Mouse (Mus musculus) embryonic facial prominence, embryonic 12.5 days (tissue): ENCODE results near the gene Hoxd13. TPM values are rescaled to one million over a fixed set of nuclear protein-coding genes. Genes with fewer than 3 reads are reported as not detected.

Experiments
- ATAC-seq: fragments of 200-750 bp; cut with Nextera tagmentation; 2 replicates; pipeline ENCODE4 v1.8.0; 2017; ENCODE audit not compliant: insufficient number of reproducible peaks, insufficient read depth, low FRiP score, low TSS enrichment
- H3K27ac ChIP-seq: fragments of 300-500 bp; sonication (generic); 2 replicates; pipeline ENCODE4 v1.5.1; 2016; ENCODE audit warnings: mild to moderate bottlenecking
- H3K27me3 ChIP-seq: fragments of 300-500 bp; sonication (generic); 2 replicates; pipeline ENCODE4 v1.6.1; 2016; ENCODE audit warnings: mild to moderate bottlenecking, moderate library complexity
- H3K36me3 ChIP-seq: fragments of 300-500 bp; sonication (generic); 2 replicates; pipeline ENCODE4 v1.6.1; 2016; ENCODE audit warnings: mild to moderate bottlenecking
- H3K4me1 ChIP-seq: fragments of 300-500 bp; sonication (generic); 2 replicates; pipeline ENCODE4 v1.6.1; 2016
- H3K4me2 ChIP-seq: fragments of 300-500 bp; sonication (generic); replicated peaks from 2 replicates; pipeline ENCODE4 v1.6.1; 2016; ENCODE audit warnings: mild to moderate bottlenecking, moderate library complexity
- H3K4me3 ChIP-seq: fragments of 300-500 bp; sonication (generic); 2 replicates; pipeline ENCODE4 v1.5.1; 2016; ENCODE audit warnings: mild to moderate bottlenecking
- H3K9ac ChIP-seq: fragments of 300-500 bp; sonication (generic); 2 replicates; pipeline ENCODE4 v1.6.1; 2016; ENCODE audit warnings: mild to moderate bottlenecking, moderate library complexity
- H3K9me3 ChIP-seq: fragments of 300-500 bp; sonication (generic); 2 replicates; pipeline ENCODE4 v1.6.1; 2016; ENCODE audit warnings: mild to moderate bottlenecking, moderate library complexity
- WGBS: fragments of 180-500 bp; shearing (Covaris S2); methylation state at CpG from one replicate; pipeline ENCODE4 v1.1.7; 2016; 5-methylcytosine and 5-hydroxymethylcytosine counted together
- polyA plus RNA-seq: library from polyadenylated mRNA; unstranded; fragments of >200 nt; fragmentation: Nextera tagmentation; extraction: Ambion mirVana; gene quantifications from 2 replicates; pipeline ENCODE4 v1.2.1, GENCODE M21; 2016

The Hoxd13 gene
- polyA plus RNA-seq, 1 experiment from 2014 or later: not detected

DNA sequence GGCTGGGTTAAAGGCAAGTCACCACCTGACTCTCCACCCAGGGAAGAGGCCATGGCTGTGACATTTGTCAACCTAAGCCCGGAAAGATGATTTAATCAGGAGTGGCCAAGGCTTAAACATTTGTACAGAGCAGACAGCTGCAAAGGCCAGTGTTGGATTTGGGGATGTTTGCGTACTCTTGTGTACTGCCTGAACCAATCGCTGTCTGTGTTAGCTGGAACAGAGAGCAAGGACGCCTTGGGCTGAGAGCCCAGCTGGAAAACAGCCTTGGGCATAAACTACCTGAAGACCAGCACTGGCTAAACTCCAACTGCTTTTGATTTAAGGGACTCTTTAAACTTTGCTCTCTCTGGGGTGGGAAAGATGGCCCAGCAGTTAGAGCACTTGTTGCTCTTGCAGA lies 40.6 kb downstream of the Hoxd13 start:
- ATAC-seq: no peak

DNA sequence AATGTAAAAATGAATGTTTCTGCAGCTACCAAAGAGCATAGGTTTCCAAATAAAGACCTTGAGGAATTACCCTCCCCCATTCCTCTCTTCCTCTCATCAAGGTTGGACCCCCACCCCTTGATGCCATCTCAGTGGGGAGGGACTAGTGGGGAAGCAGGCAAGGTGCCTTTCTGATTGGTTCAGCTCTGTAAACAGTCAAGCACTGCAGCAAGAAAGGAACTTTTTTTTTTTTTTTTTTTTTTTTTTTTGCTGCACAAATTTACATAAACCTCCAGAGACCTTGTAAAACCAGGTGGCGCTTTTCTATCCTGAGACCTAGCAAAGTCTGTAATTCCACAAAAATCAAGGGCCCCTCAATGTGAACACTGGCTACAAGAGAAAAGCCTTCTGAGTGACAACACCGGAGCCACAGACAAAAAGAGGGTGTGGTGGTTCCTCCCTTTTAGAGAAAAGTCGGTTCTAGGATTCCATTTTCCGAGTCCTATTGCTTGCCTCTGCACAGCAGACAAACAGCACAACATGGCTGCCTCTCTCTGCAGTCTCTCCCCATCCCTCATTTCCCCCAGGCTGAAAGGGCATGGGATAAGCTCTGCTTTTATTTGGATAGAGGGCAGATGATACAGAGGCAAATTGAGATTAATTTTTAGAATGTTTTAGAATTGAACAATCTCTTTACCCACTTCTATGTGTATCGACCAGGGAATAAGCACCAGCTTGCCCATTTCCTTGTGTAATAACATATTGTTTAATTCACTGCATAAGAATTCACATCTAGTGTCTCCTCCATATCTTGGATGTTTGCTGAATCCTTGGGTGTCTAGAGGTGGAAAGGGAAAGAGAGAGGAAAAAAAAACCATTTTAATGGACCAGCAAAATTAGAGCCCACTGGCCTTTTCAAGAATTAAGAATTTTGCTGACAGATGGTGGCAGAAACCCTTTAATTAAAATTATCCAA lies 41.6 kb downstream of the Hoxd13 start:
- no peak overlapping the region for H3K4me3 ChIP-seq
- WGBS: 5% methylated on average over 5 of the region's 5 CpGs
- no peaks in the 10 kb centered on the region for H3K9me3 ChIP-seq
- no peak overlapping the region for H3K4me2 ChIP-seq
- H3K9ac ChIP-seq: no peak overlapping the region
- ATAC-seq: no peak
- peaks cover 92% of the 10 kb centered on the region for H3K27me3 ChIP-seq
- H3K4me1 ChIP-seq: 0 out of 2 replicates have a peak, but pooled peaks cover 3% of the 10 kb centered on the region
- no peak overlapping the region for H3K27ac ChIP-seq
- no peaks in the 10 kb centered on the region for H3K36me3 ChIP-seq

More for the DNA sequence above, 40.6 kb downstream of the Hoxd13 start:
- no peak overlapping the region for H3K4me3 ChIP-seq
- H3K9me3 ChIP-seq: no peaks in the 10 kb centered on the region
- H3K4me2 ChIP-seq: no peak overlapping the region
- H3K27me3 ChIP-seq: peaks cover 92% of the 10 kb centered on the region
- no peak overlapping the region for H3K9ac ChIP-seq
- 0 out of 2 replicates have a peak, but pooled peaks cover 3% of the 10 kb centered on the region for H3K4me1 ChIP-seq
- WGBS: 6% methylated on average over 4 of the region's 4 CpGs
- no peak overlapping the region for H3K27ac ChIP-seq
- H3K36me3 ChIP-seq: no peaks in the 10 kb centered on the region

DNA sequence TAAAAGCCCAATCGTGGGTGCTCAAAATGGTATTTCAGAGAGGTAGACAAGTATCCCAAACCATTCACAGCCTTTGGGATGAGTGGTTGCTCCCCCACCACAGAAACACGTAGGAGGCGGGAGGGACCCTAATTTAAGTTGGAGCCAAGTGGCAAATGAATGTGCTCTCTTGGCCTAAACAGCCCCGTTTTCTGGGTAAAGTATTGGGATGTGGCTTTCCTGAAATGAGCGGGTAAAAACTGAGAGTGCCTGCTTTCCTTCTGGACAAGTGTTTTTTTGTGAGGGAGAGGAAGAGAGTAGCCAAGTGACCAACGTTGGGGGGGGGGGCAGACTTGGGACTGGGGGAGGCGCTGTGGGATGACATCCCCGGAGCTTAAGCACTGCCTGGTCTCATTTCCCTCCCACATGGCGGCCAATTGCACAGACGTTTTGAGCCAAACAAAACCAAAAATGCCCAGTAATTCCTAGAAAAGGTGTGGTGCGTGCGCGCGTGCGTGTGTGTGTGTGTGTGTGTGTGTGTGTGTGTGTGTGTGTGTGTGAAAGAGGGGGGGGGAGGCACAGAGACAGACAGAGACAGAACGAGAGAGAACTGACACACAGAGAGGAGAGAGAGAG lies 42.9 kb downstream of the Hoxd13 start:
- Histone ChIP-seq H3K4me3 (no peak overlapping the region), H3K27me3 (peaks cover 94% of the 10 kb centered on the region), H3K4me1 (no peaks in the 10 kb centered on the region), H3K36me3 (no peaks in the 10 kb centered on the region), H3K9ac (no peak overlapping the region), H3K4me2 (no peak overlapping the region), H3K9me3 (no peaks in the 10 kb centered on the region), H3K27ac (no peak overlapping the region)
- no peak for ATAC-seq
- WGBS: 1% methylated on average over 16 of the region's 16 CpGs

DNA sequence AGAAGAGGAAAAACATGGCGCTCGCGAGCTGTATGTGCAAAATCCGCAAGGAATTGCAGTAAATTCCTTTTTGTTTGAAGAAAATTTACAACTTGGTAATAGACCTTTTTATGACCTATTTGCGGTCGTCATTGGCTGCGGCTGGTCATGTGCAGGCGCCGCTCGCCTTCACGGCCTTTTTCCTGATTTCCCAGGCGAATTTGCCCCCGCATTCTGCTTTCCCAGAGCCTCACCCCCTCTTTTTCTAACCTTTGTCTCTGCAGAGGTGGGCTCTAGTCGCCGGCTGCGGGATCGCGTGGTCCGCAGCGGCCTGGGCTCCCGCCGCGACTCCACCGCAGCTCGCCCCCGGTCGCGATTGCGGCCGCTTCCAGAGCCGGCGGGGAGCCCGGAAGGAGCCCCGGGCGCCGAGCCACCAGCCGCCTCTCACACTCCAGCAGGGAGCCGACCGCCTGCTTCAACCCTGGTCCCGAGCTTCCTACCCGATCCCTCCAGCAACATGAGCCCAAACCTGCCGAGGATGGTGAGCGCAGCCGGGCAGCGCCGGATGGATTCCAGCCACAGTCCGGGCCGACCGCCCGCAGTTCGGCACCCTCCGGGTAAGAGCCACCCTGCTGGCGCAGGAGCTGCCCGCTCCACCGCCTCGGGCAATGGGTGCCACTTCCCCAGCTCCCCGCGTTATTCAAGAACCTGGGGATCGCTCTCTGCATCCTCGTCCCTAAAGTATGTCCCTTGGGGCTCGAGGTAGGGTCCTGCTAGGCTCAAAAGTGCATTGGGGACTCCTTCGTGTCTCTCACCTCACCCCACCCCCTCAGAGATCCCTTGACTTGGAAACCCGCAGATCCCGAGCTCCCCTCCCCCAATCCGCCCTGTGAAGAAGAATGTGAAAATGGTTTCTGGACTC lies 43.9 kb downstream of the Hoxd13 start, which contains the start of the genes Hoxd3 and Hoxd4:
TSS of gene Hoxd3 (plus strand) at position 207 of the 901 bp plus-strand sequence.
TSS of gene Hoxd4 (plus strand) at position 209 of the 901 bp plus-strand sequence.
- no peak for ATAC-seq
- no peaks in the 10 kb centered on the region for H3K4me1 ChIP-seq
- under 1% methylated on average over 65 of the region's 65 CpGs for WGBS
- H3K9me3 ChIP-seq: no peaks in the 10 kb centered on the region
- H3K4me3 ChIP-seq: peak within 1 kb of the TSS; percentile 30
- no peak within 1 kb of the TSS for H3K27ac ChIP-seq
- peak within 1 kb of the TSS; percentile 34; the same call in 1 of the 2 replicates for H3K9ac ChIP-seq
- H3K27me3 ChIP-seq: peaks cover 95% of the 10 kb centered on the region
- peak within 1 kb of the TSS; percentile 44 for H3K4me2 ChIP-seq
- H3K36me3 ChIP-seq: no peaks in the 10 kb centered on the region

DNA sequence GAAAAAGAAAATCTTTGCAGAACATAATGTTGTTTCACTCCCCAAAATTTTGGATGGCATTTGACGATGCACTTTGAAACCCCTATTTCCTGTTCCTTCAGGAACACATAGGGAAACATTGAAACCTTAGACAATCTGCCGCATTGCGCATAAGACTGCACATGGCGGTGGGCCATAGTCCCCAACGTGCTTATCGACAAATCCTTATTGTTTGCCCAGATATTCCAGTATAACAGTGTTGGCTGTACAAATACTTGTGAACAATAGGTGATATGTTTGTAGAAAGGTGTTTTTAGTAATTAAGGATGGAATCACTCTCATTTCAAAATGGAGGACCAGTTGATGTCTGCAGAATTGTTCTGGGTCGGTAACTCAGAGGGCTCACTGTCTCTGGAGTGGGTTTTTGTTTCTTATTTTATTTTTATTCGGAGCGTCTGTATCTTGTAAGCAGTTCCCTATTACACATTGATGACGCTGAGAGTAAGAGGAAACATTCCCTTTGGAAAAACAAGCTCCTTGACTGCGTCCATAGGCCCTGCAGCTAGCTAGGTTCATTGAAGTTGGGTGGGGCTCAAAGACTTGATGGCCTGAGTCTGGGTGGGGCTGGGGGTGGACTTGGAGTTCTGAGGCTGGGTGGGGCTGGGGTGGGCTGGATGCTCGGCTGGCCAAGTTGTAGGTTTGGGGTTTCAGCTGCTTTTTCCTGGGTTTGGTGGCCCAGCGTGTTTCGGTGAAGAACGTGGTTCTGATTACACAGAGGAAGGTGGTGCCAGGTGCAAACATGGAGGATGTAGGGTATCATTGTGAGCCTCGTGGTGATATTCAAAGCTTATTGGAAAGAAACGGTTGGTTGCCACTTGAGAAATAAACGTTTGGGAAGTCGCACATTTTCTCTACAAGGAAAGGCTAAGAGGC lies 45.4 kb downstream of the Hoxd13 start:
- H3K27ac ChIP-seq: no peak overlapping the region
- H3K4me2 ChIP-seq: no peak overlapping the region
- H3K27me3 ChIP-seq: peaks cover 97% of the 10 kb centered on the region
- H3K9ac ChIP-seq: no peak overlapping the region
- ATAC-seq: no peak
- 3% methylated on average over 19 of the region's 19 CpGs for WGBS
- H3K36me3 ChIP-seq: no peaks in the 10 kb centered on the region
- H3K4me3 ChIP-seq: no peak overlapping the region
- no peaks in the 10 kb centered on the region for H3K9me3 ChIP-seq
- no peaks in the 10 kb centered on the region for H3K4me1 ChIP-seq

DNA sequence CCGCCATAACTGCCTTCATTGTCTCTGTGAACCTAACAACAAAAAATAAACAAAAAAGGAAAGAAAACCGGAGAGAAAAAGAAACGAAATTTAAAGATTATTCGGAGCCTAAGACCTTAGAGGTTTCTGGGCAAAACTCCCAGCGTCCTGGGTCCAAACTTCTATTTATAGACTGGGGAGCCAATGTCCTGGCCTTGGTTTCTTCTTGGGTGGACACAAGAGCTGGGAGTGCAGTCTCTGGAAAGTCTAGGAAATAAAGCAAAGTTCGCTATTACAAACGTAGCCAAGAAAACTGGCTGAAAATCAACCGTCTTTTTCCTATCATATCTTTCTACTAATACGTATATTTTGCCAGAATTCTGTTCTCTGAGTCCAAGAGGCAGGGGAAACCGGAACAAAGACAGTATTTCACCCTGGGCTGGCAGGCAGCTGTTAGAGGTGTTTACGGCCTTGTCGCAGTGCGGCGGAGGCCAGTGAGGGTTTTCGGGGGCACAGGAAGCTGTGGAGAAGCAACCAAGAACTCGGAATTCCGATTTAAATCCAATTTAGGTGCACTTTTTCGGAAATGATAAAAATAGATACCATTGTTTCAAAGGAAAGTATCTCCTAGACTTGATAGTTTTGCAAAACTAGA lies 46.2 kb downstream of the Hoxd13 start:
- 3% methylated on average over 18 of the region's 18 CpGs for WGBS
- no peak for ATAC-seq
- H3K4me1 ChIP-seq: no peaks in the 10 kb centered on the region
- H3K9me3 ChIP-seq: no peaks in the 10 kb centered on the region
- H3K9ac ChIP-seq: no peak overlapping the region
- H3K4me3 ChIP-seq: no peak overlapping the region
- no peaks in the 10 kb centered on the region for H3K36me3 ChIP-seq
- peaks cover 97% of the 10 kb centered on the region for H3K27me3 ChIP-seq
- no peak overlapping the region for H3K4me2 ChIP-seq
- no peak overlapping the region for H3K27ac ChIP-seq

DNA sequence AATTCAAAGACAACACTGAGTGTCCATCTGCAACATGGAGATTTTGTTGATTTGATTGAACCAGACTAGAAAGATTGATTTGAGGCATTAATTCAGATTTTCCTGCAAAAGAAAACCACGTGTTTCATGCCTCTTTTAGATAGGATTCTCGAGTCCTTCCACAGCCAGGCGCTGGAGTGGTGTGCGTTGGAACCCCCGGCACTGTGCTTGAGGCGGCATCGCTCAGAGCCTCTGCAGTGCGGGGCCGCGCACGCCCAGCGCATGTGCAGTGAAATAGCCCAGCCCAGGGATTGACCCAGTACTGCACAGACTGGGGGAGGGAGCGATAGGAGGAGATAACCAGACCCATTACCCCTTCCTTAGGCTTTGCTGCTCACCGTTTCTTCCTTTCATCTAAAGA lies 46.8 kb downstream of the Hoxd13 start:
- no peak overlapping the region for H3K27ac ChIP-seq
- H3K4me3 ChIP-seq: no peak overlapping the region
- 3% methylated on average over 14 of the region's 14 CpGs for WGBS
- no peak for ATAC-seq
- no peaks in the 10 kb centered on the region for H3K36me3 ChIP-seq
- H3K9ac ChIP-seq: no peak overlapping the region
- H3K27me3 ChIP-seq: peaks cover 97% of the 10 kb centered on the region
- H3K9me3 ChIP-seq: no peaks in the 10 kb centered on the region
- no peak overlapping the region for H3K4me2 ChIP-seq
- H3K4me1 ChIP-seq: no peaks in the 10 kb centered on the region

DNA sequence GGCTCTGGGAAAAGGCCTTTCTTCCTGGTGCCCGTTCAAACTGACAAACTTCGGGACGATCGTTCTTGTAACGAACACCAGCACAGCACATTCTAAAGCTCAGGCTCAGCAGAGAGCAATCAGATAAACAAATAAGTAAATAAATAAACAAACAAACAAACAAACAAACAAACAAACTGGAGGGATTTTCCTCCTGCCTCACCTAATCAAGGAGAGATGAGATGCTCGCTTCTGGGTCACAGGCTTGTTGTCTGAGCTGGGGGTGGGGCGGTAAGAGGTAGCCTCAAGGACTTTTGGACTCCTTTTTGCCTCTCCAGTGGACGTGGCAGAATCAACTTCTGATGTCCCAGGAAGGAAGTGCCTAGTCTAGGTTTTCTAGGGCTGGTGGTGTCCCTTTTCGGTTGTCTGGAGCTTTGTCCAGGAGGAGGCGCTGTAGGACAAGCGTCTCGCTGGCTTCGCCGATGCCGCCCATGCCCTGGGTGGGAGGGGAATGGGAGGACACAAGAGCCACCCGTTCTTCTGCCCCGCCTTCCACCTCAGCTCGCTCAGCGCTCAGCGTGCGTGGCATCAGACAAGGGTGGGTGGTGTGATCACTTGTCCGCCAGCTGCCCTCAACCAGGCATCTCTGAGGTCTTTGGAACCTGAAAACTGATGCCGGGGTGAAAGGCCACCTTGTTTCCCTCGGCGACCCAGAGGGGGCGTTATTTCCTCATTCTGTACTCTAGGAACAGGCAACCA lies 47.6 kb downstream of the Hoxd13 start:
- Histone ChIP-seq H3K9me3 (no peaks in the 10 kb centered on the region), H3K27me3 (peaks cover 96% of the 10 kb centered on the region), H3K4me3 (peak overlapping the region; percentile 21), H3K9ac (no peak overlapping the region), H3K4me1 (no peaks in the 10 kb centered on the region), H3K27ac (no peak overlapping the region), H3K4me2 (peak overlapping the region; percentile 47), H3K36me3 (no peaks in the 10 kb centered on the region)
- peak; percentile 54; the same call in 1 of the 2 replicates for ATAC-seq
- 2% methylated on average over 26 of the region's 26 CpGs for WGBS

DNA sequence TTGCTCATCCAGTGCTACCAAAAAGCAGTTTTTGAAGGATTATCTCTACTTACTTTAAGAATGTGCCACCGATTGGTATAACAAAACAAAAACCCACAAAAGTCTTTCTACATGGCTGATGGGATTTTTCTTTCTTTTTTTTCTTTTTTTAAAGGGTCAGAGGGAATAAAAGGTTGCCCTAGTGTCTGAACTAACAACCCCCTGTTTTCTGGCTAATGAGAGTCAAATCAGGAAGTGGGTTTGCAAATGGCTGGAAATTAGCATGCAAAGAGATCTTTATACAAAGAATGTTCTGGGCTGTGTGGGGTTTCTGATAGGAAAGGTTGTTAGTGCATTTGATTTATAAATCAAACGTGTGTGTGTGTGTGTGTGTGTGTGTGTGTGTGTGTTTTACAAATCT lies 52.3 kb downstream of the Hoxd13 start:
- Histone ChIP-seq H3K9me3 (no peaks in the 10 kb centered on the region), H3K36me3 (no peaks in the 10 kb centered on the region), H3K4me3 (no peak overlapping the region), H3K4me1 (no peaks in the 10 kb centered on the region), H3K27me3 (peaks cover 98% of the 10 kb centered on the region), H3K9ac (no peak overlapping the region), H3K4me2 (no peak overlapping the region), H3K27ac (no peak overlapping the region)
- ATAC-seq: no peak
- 8% methylated on average over 2 of the region's 2 CpGs for WGBS
